In genomic region chr17:87784141-87784831, GRCm38 (mm10) we compare ENCODE assay signal across 17 mouse cellular contexts. TPM values are rescaled to one million over a fixed set of nuclear protein-coding genes. Genes with fewer than 3 reads are reported as not detected.
DNase-seq lines count a peak whose midpoint lies in the region.
"Had no signal": no experiment of that assay in that cellular context is flagged by ENCODE, and none has a peak within 500 bp of the region (broad histone marks: within the 10 kb centered on the region; RNA-seq: fewer than 3 reads in every experiment).

No protein-coding gene starts in this region.

- intact Hi-C loops in heart, postnatal 25 days (cut with DNase I), result no loop called here
- intact Hi-C loops in left cerebral cortex, postnatal 14 days (cut with DNase I), result no loop called here

- DNase-seq in heart, adult 11 months, result peak; percentile 74
- DNase-seq in heart, postnatal 25 days (ENCODE audit: low spot score), result no peak
- peak; percentile 91 for DNase-seq in brain, adult 2 months (ENCODE audit: low read depth, low spot score)
- DNase-seq in cerebellum, postnatal 10 days, result peak; percentile 57 to 61
- DNase-seq in left cerebral cortex, postnatal 14 days (ENCODE audit: low spot score in 2 of 2), result peak; percentile 68 to 73
- DNase-seq in embryo, embryonic 11 days, result no peak
- DNase-seq in yolk sac, embryonic 10.5 days (ENCODE audit: low spot score), result no peak
- DNase-seq in spleen, adult 12 weeks (ENCODE audit: low spot score), result no peak
- DNase-seq: adrenal gland, postnatal 36 days; kidney, adult 11 months; kidney, postnatal 25 days; lung, adult 18-20 months; spleen, adult 18-20 months had no signal

RNA-seq across cellular contexts. Expression of gene Kcnk12, which starts 13.5 kb away (rescaled TPM):
- total RNA-seq in heart, postnatal 25 days (2021), result not detected
- total RNA-seq in left cerebral cortex, postnatal 14 days (2021), result 10 to 100 TPM; 29.9 to 35.0 TPM
- total RNA-seq: gastrocnemius, adult 8-10 months; MEL; monocyte, adult 5-6 weeks; neutrophil, adult 5-6 weeks had no signal

Comparison
In these comparisons a context has a peak if more than half of its experiments do, and no peak if none do; other contexts are left out.
1. DNase-seq: peak in heart, adult 11 months (single experiment), brain, adult 2 months (single experiment), cerebellum, postnatal 10 days (2 of 2) and left cerebral cortex, postnatal 14 days (2 of 2); none in heart, postnatal 25 days (single experiment), embryo, embryonic 11 days (single experiment), yolk sac, embryonic 10.5 days (single experiment) and spleen, adult 12 weeks (single experiment).
2. RNA of gene Kcnk12, which starts 13.5 kb away (total RNA-seq): 29.9 to 35.0 TPM in left cerebral cortex, postnatal 14 days; not detected in heart, postnatal 25 days; every median in the first group is over 10 times any median in the second.